Mouse (Mus musculus): Measurements from ENCODE around the gene Dgkd.

DNA sequence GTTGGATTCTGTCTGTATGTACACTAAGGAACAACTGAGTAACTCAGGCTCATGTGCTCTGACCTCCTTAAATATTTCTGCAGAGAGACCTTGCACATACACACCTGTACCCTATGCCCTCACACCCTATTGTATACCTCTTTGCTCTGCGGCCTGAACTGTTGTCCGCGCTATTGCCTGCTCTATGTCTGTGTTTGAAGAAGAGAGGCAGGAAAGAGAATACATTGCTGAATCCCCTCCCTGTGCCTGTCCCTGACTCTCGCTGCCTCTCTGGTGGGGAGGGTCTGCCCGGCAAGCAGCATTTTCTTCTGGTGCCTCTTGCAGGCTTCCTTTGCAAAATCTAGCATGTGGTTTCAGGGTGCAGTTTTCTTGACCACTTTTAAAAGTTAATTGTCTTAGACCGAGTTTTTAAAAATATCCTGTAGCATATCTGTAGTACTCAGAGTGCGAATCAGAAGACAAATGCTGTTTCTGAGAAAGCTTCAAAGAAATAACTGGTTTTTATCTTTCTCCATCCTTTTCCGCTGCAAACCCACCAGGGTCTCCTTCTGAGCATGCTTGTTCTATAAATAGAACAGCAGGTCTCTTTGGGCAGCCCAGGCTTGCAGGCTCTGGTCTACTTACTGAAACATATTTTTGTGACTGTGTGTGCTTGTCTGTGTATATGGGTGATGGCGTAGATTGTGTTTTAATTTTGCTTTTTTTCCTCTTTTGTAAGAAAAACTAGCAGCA is 24.6 kb downstream of the Dgkd start:
- TF ChIP-seq CTCF (IDR thresholded peaks at IDR 0.05; ENCODE audit: extremely low read depth, insufficient read depth, low read length): no peak
- no peak for TF ChIP-seq POLR2A (IDR thresholded peaks at IDR 0.05; ENCODE audit: extremely low read depth, insufficient read depth, low read length)
